Mouse (Mus musculus) embryonic facial prominence, embryonic 11.5 days (tissue): ENCODE results near the gene Oaf. TPM values are rescaled to one million over a fixed set of nuclear protein-coding genes. Genes with fewer than 3 reads are reported as not detected.

ENCODE experiments used
- ATAC-seq: fragments of 200-750 bp; cut with Nextera tagmentation; replicated peaks from 2 replicates; pipeline ENCODE4 v1.8.0; 2017; ENCODE audit warnings: low read depth; ENCODE audit not compliant: insufficient number of reproducible peaks, low FRiP score, low TSS enrichment
- DNase-seq: peaks from one replicate; pipeline ENCODE4 v3.0.0-alpha.2; 2015; ENCODE audit warnings: low spot score
- H3K27ac ChIP-seq: fragments of 300-500 bp; sonication (generic); replicated peaks from 2 replicates; pipeline ENCODE4 v1.5.1; 2014; ENCODE audit warnings: mild to moderate bottlenecking, low read depth, low read length, control low read depth
- H3K27me3 ChIP-seq: fragments of 300-500 bp; sonication (generic); 2 replicates; pipeline ENCODE4 v1.6.1; 2014; ENCODE audit warnings: mild to moderate bottlenecking, low read length, moderate library complexity, mixed read lengths; ENCODE audit not compliant: control insufficient read depth, insufficient read depth
- H3K36me3 ChIP-seq: fragments of 300-500 bp; sonication (generic); replicated peaks from 2 replicates; pipeline ENCODE4 v1.6.1; 2014; ENCODE audit warnings: low read depth, mild to moderate bottlenecking, low read length, moderate library complexity, mixed read lengths; ENCODE audit not compliant: control insufficient read depth, insufficient read depth
- H3K4me1 ChIP-seq: fragments of 300-500 bp; sonication (generic); 2 replicates; pipeline ENCODE4 v1.6.1; 2014; ENCODE audit warnings: low read length, mixed read lengths; ENCODE audit not compliant: control insufficient read depth, insufficient read depth
- H3K4me2 ChIP-seq: fragments of 300-500 bp; sonication (generic); 2 replicates; pipeline ENCODE4 v1.6.1; 2014; ENCODE audit warnings: low read depth, mild to moderate bottlenecking, control low read depth, low read length, moderate library complexity
- H3K4me3 ChIP-seq: fragments of 300-500 bp; sonication (generic); 2 replicates; pipeline ENCODE4 v1.5.1; 2014; ENCODE audit warnings: low read depth, low read length, control low read depth
- H3K9ac ChIP-seq: fragments of 300-500 bp; sonication (generic); replicated peaks from 2 replicates; pipeline ENCODE4 v1.6.1; 2014; ENCODE audit warnings: mild to moderate bottlenecking, control low read depth, low read length
- H3K9me3 ChIP-seq: fragments of 300-500 bp; sonication (generic); replicated peaks from 2 replicates; pipeline ENCODE4 v1.6.1; 2016; ENCODE audit warnings: mild to moderate bottlenecking, low read length, inconsistent platforms, mixed read lengths; ENCODE audit not compliant: control insufficient read depth
- WGBS: fragments of 180-500 bp; shearing (Covaris S2); extraction: QIAGEN DNeasy Blood & Tissue Kit; methylation state at CpG from one replicate; pipeline ENCODE4 v1.1.7; 2014; 5-methylcytosine and 5-hydroxymethylcytosine counted together
- polyA plus RNA-seq: library from polyadenylated mRNA; unstranded; fragments of >200 nt; fragmentation: Nextera tagmentation; extraction: Ambion mirVana; gene quantifications from 2 replicates; pipeline ENCODE4 v1.2.1, GENCODE M21; 2014

Oaf gene
- polyA plus RNA-seq, 1 experiment from 2014 or later, result 73.3 TPM

DNA sequence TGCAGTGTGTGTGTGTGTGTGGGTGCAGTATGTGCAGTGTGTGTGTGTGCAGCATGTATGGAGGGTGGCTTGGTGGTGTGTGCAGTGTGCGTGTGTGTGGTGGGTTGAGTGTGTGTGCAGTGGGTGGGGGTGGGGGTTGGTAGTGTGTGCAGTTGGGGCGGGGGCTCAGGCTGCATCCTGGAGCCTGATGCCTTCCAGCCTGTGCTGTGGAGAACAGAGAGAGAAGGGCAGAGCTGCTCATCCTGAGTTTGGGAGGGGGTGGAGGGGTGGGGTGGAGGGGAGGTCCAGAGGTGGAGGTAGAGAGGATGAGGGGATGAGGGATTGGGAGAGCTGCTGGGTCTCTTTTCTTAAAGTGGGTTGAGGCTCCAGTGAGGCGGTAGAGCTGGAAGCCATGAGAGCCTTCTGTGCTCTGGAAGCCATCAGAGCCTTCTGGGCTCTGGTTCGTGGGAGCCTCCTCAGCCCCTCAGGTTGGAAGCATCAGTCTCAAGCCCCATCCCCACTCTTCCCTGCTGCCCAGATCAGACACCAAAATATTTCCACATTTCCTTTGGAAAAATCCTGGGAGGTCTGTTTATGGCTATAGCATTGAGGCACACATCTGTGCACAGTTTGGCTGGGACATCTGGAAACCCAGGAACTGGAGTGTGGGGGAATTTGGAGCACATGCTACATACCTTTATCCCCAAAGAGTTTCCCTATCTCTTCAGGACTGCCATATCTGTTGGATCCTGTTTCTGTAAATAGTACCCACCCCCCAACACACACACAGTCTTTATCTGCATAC lies 21.6 kb upstream of the Oaf start:
- DNase-seq, result peak; percentile 86
- Histone ChIP-seq H3K4me2 (no peak overlapping the region), H3K9me3 (no peaks in the 10 kb centered on the region), H3K27me3 (no peaks in the 10 kb centered on the region), H3K9ac (no peak overlapping the region), H3K36me3 (no peaks in the 10 kb centered on the region), H3K4me3 (no peak overlapping the region), H3K27ac (peak overlapping the region; percentile 84), H3K4me1 (peaks cover 7% of the 10 kb centered on the region)
- 50% methylated on average over 3 of the region's 4 CpGs for WGBS
- ATAC-seq, result peak; percentile 42; the same call in 1 of the 2 replicates

DNA sequence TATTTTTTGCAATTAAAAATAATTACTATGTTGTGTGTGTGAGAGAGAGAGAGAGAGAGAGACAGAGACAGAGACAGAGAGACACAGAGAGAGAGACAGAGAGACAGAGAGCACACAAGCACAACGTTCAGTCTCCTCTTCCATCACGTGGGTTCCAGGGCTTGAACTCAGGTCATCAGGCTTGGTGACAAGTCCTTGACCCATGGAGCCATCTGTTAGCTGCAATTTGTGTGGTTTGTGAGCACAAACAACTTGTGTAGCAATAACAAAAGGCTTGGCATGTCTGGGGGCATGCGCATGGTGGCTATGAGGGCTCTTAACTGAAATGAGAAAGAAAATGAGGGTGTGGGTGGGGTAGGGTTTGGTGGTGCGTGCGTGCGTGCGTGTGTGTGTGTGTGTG lies 20.9 kb upstream of the Oaf start:
- H3K36me3 ChIP-seq, result no peaks in the 10 kb centered on the region
- ATAC-seq, result no peak
- H3K9me3 ChIP-seq, result no peaks in the 10 kb centered on the region
- 66% methylated on average over 7 of the region's 7 CpGs for WGBS
- no peak for DNase-seq
- H3K27me3 ChIP-seq, result no peaks in the 10 kb centered on the region
- H3K4me2 ChIP-seq, result no peak overlapping the region
- no peak overlapping the region for H3K9ac ChIP-seq
- peaks cover 7% of the 10 kb centered on the region for H3K4me1 ChIP-seq
- peak overlapping the region; percentile 84 for H3K27ac ChIP-seq
- no peak overlapping the region for H3K4me3 ChIP-seq

DNA sequence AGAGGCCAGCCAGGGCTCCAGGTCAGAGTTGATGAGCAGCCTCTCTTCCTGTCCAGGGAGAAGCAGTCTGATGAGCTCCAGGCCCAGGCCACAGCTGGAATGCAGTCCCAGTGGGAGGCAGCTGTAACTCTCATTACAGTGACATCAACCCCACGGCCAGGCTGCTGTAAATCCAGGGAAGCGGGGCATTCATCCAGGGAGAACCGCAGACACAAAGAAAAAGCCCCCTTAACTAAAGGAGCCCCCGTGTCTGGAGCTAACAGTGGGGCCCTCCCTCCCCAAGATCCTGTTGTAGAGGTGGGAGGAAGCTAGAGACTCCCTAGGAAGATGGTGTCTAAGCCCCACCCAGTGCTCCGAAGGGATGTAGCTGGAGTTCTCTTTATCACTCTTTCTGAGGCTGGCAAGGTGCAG lies 13.6 kb upstream of the Oaf start:
- 11% methylated on average over 5 of the region's 5 CpGs for WGBS
- DNase-seq, result peak; percentile 74
- H3K9ac ChIP-seq, result peak overlapping the region; percentile 22
- H3K4me1 ChIP-seq, result no peaks in the 10 kb centered on the region; the same call in 1 of the 2 replicates
- peak overlapping the region; percentile 89 for H3K27ac ChIP-seq
- ATAC-seq, result peak; percentile 50
- H3K4me2 ChIP-seq, result no peak overlapping the region
- H3K27me3 ChIP-seq, result no peaks in the 10 kb centered on the region
- H3K9me3 ChIP-seq, result no peaks in the 10 kb centered on the region
- H3K36me3 ChIP-seq, result no peaks in the 10 kb centered on the region
- no peak overlapping the region for H3K4me3 ChIP-seq

DNA sequence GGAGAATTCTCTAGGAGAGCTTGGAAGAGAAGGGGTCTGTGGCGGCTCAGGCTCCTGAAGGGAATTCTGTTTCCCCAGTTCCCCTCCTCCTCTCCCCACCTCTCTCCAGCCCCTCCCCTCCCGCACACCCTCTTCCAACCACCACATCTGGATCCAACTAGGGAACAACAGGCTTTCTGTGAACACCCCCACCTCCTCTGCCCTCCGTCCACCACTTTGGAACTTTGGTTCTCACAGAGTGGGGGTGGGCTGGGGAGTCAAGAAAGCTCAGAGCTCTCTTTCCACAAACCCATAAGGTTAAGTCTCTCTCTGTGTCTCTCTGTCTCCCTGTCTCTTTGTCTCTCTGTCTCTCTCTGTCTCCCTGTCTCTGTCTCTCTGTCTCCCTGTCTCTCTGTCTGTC lies 13.1 kb upstream of the Oaf start:
- peak; percentile 83 for ATAC-seq
- H3K4me1 ChIP-seq, result no peaks in the 10 kb centered on the region; the same call in 1 of the 2 replicates
- H3K36me3 ChIP-seq, result no peaks in the 10 kb centered on the region
- 12% methylated on average over 3 of the region's 3 CpGs for WGBS
- DNase-seq, result peak; percentile 96
- no peaks in the 10 kb centered on the region for H3K27me3 ChIP-seq
- peak overlapping the region; percentile 89 for H3K27ac ChIP-seq
- peak overlapping the region; percentile 22 for H3K9ac ChIP-seq
- no peak overlapping the region for H3K4me3 ChIP-seq
- no peaks in the 10 kb centered on the region for H3K9me3 ChIP-seq
- peak overlapping the region; percentile 23; the same call in 1 of the 2 replicates for H3K4me2 ChIP-seq

DNA sequence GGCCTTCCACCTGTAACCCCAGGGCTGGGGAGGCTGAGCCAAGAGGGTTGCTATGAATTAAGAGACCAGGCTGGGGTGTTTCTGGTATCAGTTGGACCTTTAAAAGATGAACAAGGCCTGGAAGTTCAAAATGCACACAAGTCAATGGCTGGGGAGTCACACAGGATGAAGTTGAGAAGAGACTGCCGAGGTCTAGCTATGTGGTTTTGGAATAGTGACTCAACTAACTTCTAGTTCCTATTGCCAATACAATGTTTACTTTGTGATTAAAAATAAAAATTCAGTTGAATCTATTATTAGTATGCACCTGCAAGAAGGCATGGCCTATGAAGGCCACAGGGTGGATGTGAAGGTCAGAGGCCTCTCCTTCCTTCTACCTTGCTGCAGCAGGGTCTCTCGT lies 12.1 kb upstream of the Oaf start:
- H3K36me3 ChIP-seq, result no peaks in the 10 kb centered on the region
- DNase-seq, result no peak
- 85% methylated on average over 2 of the region's 2 CpGs for WGBS

DNA sequence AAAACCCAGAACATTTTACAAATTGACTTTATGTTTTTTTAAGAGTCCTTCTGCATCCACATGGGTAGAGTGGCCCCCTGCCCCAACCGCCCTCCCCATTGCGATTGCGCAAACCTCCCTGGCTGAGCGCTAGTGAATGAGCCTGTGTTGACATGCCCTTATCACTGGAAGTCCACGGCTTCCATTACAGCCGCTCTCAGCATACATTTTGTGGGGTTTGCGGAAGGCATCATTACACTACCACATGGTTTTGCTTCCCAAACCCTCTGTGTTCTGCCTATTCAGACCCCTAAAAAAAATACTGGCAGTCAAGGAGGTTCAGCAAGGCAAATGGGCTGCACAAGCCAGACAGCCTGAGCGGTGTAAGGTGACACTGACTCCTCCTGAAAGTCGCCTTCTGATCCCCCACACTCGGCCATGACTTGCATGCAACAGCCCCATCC lies 7.0 kb upstream of the Oaf start:
- H3K4me2 ChIP-seq, result no peak overlapping the region
- WGBS, result 28% methylated on average over 10 of the region's 10 CpGs
- H3K4me1 ChIP-seq, result no peaks in the 10 kb centered on the region
- H3K4me3 ChIP-seq, result no peak overlapping the region
- peak; percentile 51 for DNase-seq
- no peaks in the 10 kb centered on the region for H3K9me3 ChIP-seq
- no peak overlapping the region for H3K9ac ChIP-seq
- H3K36me3 ChIP-seq, result no peaks in the 10 kb centered on the region
- H3K27me3 ChIP-seq, result no peaks in the 10 kb centered on the region; the same call in 1 of the 2 replicates
- peak overlapping the region; percentile 38; the same call in 1 of the 2 replicates for H3K27ac ChIP-seq
- ATAC-seq, result peak; percentile 64; the same call in 1 of the 2 replicates

More for the DNA sequence above, 12.1 kb upstream of the Oaf start:
- no peak overlapping the region for H3K4me2 ChIP-seq
- H3K4me3 ChIP-seq, result no peak overlapping the region
- H3K27ac ChIP-seq, result no peak overlapping the region
- no peak overlapping the region for H3K9ac ChIP-seq
- no peaks in the 10 kb centered on the region for H3K9me3 ChIP-seq
- no peaks in the 10 kb centered on the region; the same call in 1 of the 2 replicates for H3K4me1 ChIP-seq
- no peak for ATAC-seq
- H3K27me3 ChIP-seq, result no peaks in the 10 kb centered on the region

DNA sequence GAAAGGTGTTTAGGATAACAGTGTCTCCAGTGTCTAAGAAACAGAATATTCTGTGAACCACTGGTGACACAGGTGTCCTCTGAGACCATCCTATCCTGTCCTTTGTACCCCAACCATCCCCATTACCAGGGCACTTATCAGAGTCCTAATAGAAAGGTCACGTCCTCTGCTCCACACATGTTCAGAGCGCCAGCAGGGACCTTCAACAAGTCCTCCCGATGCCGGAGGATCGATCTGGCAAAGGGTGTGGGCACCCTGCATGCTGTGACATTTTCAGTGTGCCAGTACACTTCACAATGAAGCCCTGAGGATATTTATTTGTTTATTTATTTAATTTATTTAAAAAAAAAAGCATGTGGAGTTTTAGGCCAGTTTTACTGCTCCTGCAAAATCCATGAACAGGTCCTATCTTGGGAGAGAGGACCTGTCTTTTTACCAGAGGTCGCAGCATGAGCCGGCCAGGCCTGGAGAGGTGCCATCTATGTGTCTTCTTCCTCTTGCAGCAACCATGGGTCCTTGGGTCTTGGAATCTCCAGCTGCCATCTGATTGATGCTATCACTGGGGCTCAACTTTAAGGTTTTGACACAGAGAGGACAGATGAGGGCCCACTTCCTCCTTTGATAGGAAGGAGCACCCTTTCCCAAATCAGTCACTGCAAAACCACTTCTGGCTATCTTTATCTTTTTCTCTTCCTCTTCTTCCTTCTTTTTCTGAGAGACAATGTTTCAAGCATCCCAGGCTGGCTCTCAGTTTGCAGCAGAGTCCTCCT lies 6.3 kb upstream of the Oaf start:
- 89% methylated on average over 7 of the region's 7 CpGs for WGBS

More for the DNA sequence above, 6.3 kb upstream of the Oaf start:
- Histone ChIP-seq H3K27ac (no peak overlapping the region; the same call in 1 of the 2 replicates), H3K4me1 (no peaks in the 10 kb centered on the region), H3K4me2 (no peak overlapping the region), H3K27me3 (no peaks in the 10 kb centered on the region; the same call in 1 of the 2 replicates), H3K4me3 (no peak overlapping the region), H3K9ac (no peak overlapping the region), H3K36me3 (no peaks in the 10 kb centered on the region), H3K9me3 (no peaks in the 10 kb centered on the region)
- DNase-seq, result no peak
- no peak for ATAC-seq
